Mouse (Mus musculus): ENCODE measurements at regions not wholly inside any gene's neighbourhood (a gene's known extent, or its start where the extent isn't known, plus 50 kb on each side); places are given as distances from the start of the nearest gene placed in this dataset.

GRCm38 (mm10) chr5:111594111-111594510 is 139.6 kb upstream of the Gm26897 start:
- DNase-seq (ENCODE audit: low spot score): no peak

- no peak for DNase-seq (ENCODE audit: low spot score)
Observed at GRCm38 (mm10) chr5:111595438-111595837, 138.3 kb upstream of the Gm26897 start.

GRCm38 (mm10) chr5:111597733-111598132 is 136.0 kb upstream of the Gm26897 start:
- no peak for DNase-seq (ENCODE audit: low spot score)

- DNase-seq (ENCODE audit: low spot score): no peak
Observed at GRCm38 (mm10) chr5:111601711-111602521, 131.8 kb upstream of the Gm26897 start.

- DNase-seq (ENCODE audit: low spot score): no peak
Observed at GRCm38 (mm10) chr5:111613687-111614086, 120.0 kb upstream of the Gm26897 start.

GRCm38 (mm10) chr5:111619974-111620373 is 113.8 kb upstream of the Gm26897 start:
- DNase-seq (ENCODE audit: low spot score): no peak

- DNase-seq (ENCODE audit: low spot score): no peak
Observed at GRCm38 (mm10) chr5:111620626-111621025, 113.1 kb upstream of the Gm26897 start.

- no peak for DNase-seq (ENCODE audit: low spot score)
Observed at GRCm38 (mm10) chr5:111622481-111622880, 111.2 kb upstream of the Gm26897 start.

GRCm38 (mm10) chr5:111626273-111626798 is 107.4 kb upstream of the Gm26897 start:
- no peak for DNase-seq (ENCODE audit: low spot score)

- no peak for DNase-seq (ENCODE audit: low spot score)
Observed at GRCm38 (mm10) chr5:111630313-111630844, 103.3 kb upstream of the Gm26897 start.

GRCm38 (mm10) chr5:111631572-111632161 is 102.1 kb upstream of the Gm26897 start:
- no peak for DNase-seq (ENCODE audit: low spot score)

GRCm38 (mm10) chr5:111635092-111635491 is 98.6 kb upstream of the Gm26897 start:
- no peak for DNase-seq (ENCODE audit: low spot score)

- DNase-seq (ENCODE audit: low spot score): no peak
Observed at GRCm38 (mm10) chr5:111636969-111637368, 96.8 kb upstream of the Gm26897 start.

- DNase-seq (ENCODE audit: low spot score): no peak
Observed at GRCm38 (mm10) chr5:111638306-111638705, 95.4 kb upstream of the Gm26897 start.

- no peak for DNase-seq (ENCODE audit: low spot score)
Observed at GRCm38 (mm10) chr5:111639476-111640287, 94.0 kb upstream of the Gm26897 start.

GRCm38 (mm10) chr5:111640976-111641375 is 92.7 kb upstream of the Gm26897 start:
- DNase-seq (ENCODE audit: low spot score): no peak

- no peak for DNase-seq (ENCODE audit: low spot score)
Observed at GRCm38 (mm10) chr5:111641685-111642084, 92.0 kb upstream of the Gm26897 start.

- no peak for DNase-seq (ENCODE audit: low spot score)
Observed at GRCm38 (mm10) chr5:111644142-111644541, 89.6 kb upstream of the Gm26897 start.

- DNase-seq (ENCODE audit: low spot score): no peak
Observed at GRCm38 (mm10) chr5:111644788-111645187, 88.9 kb upstream of the Gm26897 start.

- no peak for DNase-seq (ENCODE audit: low spot score)
Observed at GRCm38 (mm10) chr5:111647686-111648200, 86.0 kb upstream of the Gm26897 start.

GRCm38 (mm10) chr5:111648481-111648880 is 85.2 kb upstream of the Gm26897 start:
- no peak for DNase-seq (ENCODE audit: low spot score)

Measured in thymus, postnatal 0 days (tissue).